Mouse (Mus musculus) left cerebral cortex, postnatal 36 days (tissue): ENCODE data around the gene Tspoap1. TPM values are rescaled to one million over a fixed set of nuclear protein-coding genes. Genes with fewer than 3 reads are reported as not detected.

ENCODE experiments used
- DNase-seq, 2 experiments: peaks; one replicate each; pipeline ENCODE4 v3.0.0; 2021 to 2022; ENCODE audit warnings: low spot score in 2 of 2, mixed read lengths in 1 of 2
- intact Hi-C: fragments of 180-260 bp; cut with DNase I; formaldehyde crosslinking; loops from one replicate; pipeline ENCODE4 v1.15.1; 2025
- total RNA-seq, 2 experiments: library from RNA; stranded (reverse); gene quantifications; 2 replicates each; pipeline ENCODE4 v1.2.3; 2021

Tspoap1 gene
- total RNA-seq, 2 experiments from 2014 or later = 158 to 214 TPM

DNA sequence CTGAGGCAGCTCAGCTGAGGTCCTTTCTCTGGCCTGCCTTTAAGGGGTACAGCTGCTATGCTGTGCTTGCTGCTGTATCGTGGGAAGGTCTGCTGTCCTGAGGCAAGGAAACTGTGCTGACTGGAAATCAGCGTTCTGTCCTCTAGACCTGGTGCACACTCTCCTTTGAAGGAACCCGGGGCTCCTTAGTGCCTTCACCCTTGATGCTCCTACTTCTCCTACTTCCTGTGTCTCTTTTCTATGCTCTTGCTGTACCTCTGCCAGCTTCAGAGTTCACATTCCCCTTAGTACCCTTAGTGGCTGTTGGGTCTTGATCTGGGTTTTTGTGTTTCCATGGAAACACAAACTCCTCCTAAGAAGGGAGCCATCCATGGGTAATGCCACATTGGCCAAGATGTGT is 16.6 kb upstream of the Tspoap1 start:
- intact Hi-C loops = no loop called here
- no peak for DNase-seq

- intact Hi-C loops = no loop called here
- no peak for DNase-seq
These were observed 15.4 kb upstream of the Tspoap1 start for GRCm38 (mm10) chr11:87744964-87745363.

GRCm38 (mm10) chr11:87745632-87746555 is 14.4 kb upstream of the Tspoap1 start:
- intact Hi-C loops = no loop called here
- no peak for DNase-seq

GRCm38 (mm10) chr11:87747312-87747711 is 13.0 kb upstream of the Tspoap1 start:
- intact Hi-C loops = no loop called here
- DNase-seq = no peak

DNA sequence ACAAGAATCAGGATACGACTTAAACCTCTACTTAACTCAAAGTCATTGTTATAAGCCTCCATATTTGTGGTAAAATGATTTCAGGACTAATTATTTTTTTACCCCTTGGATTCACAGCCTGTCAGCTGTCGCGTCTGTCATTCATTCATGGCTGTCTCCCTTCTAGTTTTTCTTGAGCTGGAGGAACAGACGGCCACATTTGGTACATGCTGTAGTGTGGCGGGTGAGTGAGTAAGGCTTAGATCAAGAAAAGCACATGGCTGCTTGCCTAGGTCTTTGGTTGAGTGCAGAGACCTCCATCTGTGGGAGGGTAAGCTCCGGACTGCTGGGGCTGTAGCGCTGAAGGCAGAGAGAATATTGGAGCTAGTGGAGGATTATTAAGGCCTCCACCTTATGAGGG is 12.6 kb upstream of the Tspoap1 start:
- no peak for DNase-seq
- intact Hi-C loops = no loop called here

DNA sequence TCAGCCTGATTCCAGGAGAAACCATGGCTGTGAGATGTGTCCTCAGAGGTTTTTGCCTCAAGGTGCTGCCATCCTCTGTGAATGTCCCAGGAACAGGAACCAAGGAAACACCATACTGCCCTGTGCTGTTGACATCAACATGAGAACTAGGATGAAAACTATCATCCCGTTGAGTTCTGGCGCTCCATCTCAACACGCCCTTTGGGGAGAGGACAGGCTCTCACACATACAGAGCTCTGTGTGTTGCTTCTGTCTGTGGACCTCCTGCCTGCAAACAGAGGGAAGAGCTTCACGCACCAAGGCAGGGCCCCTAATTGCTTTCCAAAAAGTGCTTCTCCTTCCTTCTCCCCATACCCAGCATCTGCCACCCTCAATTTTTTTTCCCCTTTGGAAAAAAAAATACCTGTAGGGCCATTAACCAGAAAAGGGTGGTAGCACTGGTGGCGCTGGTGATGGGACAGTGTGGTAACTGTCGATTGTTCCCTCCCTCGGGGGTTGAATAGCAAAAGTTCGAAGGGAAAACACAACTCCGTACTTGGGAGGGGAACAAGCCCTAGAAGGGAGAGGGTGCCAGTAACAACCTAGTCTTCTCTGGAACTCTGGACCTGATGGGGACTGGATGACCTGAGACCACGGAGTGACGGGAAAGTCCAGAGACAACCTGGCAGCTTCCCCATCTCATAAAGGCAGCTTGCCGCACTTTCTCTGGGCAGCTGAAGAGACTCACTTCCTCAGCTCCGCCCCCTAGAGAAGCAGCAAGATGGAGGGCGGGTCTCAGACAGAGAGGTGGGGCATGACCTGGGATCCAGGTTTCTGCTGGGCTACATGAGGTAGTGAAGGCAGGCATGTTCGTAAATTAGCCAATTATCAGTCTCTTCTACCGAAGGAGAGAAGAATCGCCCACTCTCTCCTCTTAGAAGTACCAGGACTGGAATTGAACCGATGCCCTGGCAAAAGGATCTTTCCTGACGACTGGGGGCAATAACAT is 11.9 kb upstream of the Tspoap1 start:
- intact Hi-C loops = no loop called here
- no peak for DNase-seq

DNA sequence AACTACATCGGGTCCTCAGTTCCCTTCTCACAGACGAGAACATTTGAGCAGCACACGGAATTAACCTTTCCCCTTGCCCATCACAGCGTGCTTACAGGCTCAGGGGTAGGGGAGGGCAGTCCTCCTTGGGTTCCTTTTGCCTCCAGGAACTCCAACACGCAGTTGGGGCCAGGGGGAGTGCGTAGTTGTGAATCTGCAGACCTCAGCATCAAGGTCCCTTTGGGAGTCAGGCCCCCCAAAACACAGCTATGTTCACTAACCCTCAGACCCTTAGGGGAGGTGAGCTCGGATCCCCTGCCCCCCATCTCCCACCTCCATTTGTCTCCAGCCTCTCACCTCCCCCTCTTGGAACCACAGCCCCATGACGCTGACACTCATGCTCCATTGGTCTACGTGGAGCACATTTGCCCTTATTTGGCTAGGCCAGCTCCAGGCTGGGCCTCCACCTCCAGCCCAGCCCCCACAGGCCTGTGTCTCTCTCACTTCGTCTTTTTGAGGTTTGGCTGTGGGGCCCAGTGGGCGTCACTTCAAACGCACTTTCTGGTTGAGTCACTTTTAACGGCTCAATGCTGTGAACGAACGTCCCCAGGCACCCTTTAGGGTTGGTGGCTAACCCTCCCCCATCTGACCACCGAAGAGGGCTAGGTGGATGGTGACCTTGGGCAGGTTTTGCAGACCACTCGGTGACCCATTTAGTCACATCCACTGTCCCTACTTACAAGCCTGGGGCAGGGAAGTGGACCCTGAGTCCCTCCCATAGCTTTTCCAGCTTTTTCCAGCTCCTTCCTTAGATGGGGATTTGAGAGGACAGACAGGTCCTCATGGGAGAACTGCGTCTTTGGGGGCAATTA is 10.9 kb upstream of the Tspoap1 start:
- intact Hi-C loops = no loop called here
- DNase-seq = peak in 1 of 2 experiments; percentile 35

DNA sequence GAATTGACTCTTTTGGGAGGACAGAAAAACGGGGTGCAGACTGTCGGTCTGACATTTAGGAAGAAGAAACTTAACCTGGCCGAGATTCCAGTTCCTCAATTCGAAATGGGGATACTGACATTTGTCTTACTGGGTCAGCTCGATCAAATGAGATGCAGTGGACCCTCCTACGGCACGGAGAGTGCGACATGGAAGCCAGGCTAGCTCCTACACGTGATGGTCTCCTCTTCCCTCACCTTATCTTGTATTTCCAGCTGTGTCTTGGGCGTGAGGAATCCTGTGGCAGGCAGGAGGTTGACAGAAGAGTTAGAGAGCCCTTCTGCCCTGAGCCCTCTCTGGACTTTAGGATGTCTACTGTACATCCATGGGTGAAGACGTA is 10.3 kb upstream of the Tspoap1 start:
- DNase-seq = no peak
- intact Hi-C loops = no loop called here

- no peak for DNase-seq
- intact Hi-C loops = no loop called here
These were observed 9.8 kb upstream of the Tspoap1 start for GRCm38 (mm10) chr11:87750521-87750920.

- no peak for DNase-seq
- intact Hi-C loops = no loop called here
These were observed 9.3 kb upstream of the Tspoap1 start for GRCm38 (mm10) chr11:87751031-87751430.

- intact Hi-C loops = no loop called here
- DNase-seq = no peak
These were observed 8.8 kb upstream of the Tspoap1 start for GRCm38 (mm10) chr11:87751491-87751966.

GRCm38 (mm10) chr11:87752307-87752706 is 8.0 kb upstream of the Tspoap1 start:
- intact Hi-C loops = no loop called here
- no peak for DNase-seq

DNA sequence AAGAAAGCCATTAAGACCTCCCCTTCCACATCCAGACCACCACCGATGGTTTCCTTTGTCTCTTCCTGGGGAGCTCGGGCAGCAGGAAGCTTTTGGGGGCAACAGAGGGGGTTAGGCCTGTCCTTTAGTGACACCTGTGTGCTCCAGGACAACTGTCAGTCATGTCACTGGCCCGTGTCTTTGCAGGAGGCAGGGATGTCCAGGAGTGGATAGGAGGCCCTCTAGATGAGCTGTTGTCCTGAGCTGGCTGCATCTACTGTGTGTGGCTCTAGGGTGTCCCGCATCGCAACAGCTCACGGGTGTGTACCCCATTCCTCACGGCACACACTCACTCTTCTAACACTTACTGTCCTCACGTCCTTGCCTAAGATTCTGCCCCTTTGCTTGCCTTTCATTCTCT is 7.1 kb upstream of the Tspoap1 start:
- intact Hi-C loops = no loop called here
- DNase-seq = no peak

DNA sequence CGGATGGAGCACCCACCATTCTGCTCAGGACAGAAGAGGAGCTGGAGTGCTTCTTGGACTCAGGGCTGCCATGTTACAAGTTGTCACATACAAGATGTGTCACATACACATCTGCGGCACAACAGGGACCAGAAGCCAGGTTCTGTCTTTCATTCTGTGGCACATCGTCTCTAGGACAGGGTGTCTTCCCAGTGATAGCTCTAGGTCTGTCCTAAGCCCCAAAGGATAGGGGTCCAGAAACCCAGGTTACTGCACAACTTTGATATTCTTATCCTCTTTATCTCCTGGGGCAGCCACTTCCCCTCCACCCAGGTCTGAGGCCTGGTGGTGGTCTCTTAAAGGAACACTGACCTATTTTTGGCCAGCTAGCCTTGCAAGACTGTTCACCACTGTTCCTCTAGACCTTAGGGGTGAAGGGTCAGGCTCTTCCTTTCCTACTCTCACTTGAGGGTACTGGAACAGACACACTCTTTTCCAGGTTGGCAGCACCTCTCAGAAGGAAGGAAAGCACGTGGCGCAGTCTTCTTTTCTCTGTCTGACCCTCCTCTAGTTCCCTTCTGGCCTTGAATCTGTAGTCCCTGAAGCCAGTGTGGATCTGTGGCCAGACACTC is 6.3 kb upstream of the Tspoap1 start:
- no peak for DNase-seq
- intact Hi-C loops = no loop called here

GRCm38 (mm10) chr11:87754603-87755002 is 5.7 kb upstream of the Tspoap1 start:
- DNase-seq = no peak
- intact Hi-C loops = no loop called here

DNA sequence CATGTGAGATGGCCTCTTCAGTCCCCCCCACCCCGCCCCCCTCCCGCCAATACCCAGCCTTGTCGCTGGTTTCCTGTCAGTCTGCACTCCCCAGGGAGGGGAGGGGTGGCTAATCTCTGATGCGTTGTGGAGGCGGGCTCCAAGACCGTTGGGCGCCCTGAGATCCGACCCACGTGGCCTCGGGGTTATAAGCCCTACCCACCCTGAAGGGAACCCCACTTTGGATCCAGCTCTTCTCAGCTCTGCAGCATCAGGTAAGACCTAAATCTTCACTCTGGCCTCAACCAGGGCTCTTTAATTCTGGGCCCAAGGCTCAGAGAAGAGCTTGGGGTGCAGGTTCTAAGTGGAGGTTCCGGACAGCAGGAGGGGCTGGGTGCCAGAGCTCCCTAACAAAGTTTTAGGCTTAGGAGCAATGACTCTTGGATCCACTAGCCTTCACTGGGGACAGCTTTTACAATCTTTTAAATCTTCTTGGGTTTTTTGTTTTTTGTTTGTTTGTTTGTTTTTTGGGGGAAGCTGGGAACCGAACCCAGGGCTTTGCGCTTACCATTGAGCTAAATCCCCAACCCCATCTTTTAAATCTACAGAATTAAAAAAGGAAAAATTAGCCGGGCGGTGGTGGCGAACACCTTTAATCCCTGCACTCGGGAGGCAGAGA is 4.9 kb upstream of the Tspoap1 start:
- no peak for DNase-seq
- intact Hi-C loops = no loop called here

- DNase-seq = no peak
- intact Hi-C loops = no loop called here
These were observed 4.0 kb upstream of the Tspoap1 start for GRCm38 (mm10) chr11:87756251-87756820.
